Mouse (Mus musculus) MEL (cell line): ENCODE measurements around the gene Srcap. TPM values are rescaled to one million over a fixed set of nuclear protein-coding genes. Genes with fewer than 3 reads are reported as not detected.

Source experiments
- DNase-seq: peaks from one replicate; pipeline ENCODE4 v3.0.0; 2011; ENCODE audit warnings: low read depth, low spot score
- H3K27ac ChIP-seq: 2 replicates; pipeline ENCODE4 v1.5.1; 2012; ENCODE audit warnings: low read depth, mild to moderate bottlenecking, control low read depth, low read length, moderate library complexity; ENCODE audit not compliant: control insufficient read depth
- H3K27me3 ChIP-seq, 2 experiments: fragments of 150-350 bp in 1 of 2; sonication (generic) in 1 of 2; 2 replicates each; pipeline ENCODE4 v1.6.1; 2012; ENCODE audit warnings: low read length in 2 of 2, mild to moderate bottlenecking in 2 of 2, improper control_type of control experiment in 1 of 2, moderate library complexity in 1 of 2; ENCODE audit not compliant: insufficient read depth in 2 of 2, control insufficient read depth in 1 of 2
- H3K36me3 ChIP-seq, 2 experiments: 2 replicates each; pipeline ENCODE4 v1.6.1; 2012 to 2014; ENCODE audit warnings: low read length in 2 of 2, improper control_type of control experiment in 1 of 2, inconsistent platforms in 1 of 2, mild to moderate bottlenecking in 1 of 2; ENCODE audit not compliant: insufficient read depth in 2 of 2, control insufficient read depth in 1 of 2
- H3K4me1 ChIP-seq, 2 experiments: fragments of 150-350 bp in 1 of 2; sonication (generic) in 1 of 2; 2 replicates each; pipeline ENCODE4 v1.6.1; 2012; ENCODE audit warnings: low read length in 2 of 2, improper control_type of control experiment in 1 of 2, mild to moderate bottlenecking in 1 of 2; ENCODE audit not compliant: insufficient read depth in 2 of 2, control insufficient read depth in 1 of 2
- H3K4me3 ChIP-seq, 2 experiments: fragments of 150-350 bp in 1 of 2; sonication (generic) in 1 of 2; 2 replicates each; pipeline ENCODE4 v1.5.1; 2012; ENCODE audit warnings: low read depth in 2 of 2, low read length in 2 of 2, mild to moderate bottlenecking in 2 of 2, moderate library complexity in 2 of 2, control low read depth in 1 of 2, improper control_type of control experiment in 1 of 2; ENCODE audit not compliant: control insufficient read depth in 1 of 2, insufficient read depth in 1 of 2
- H3K79me2 ChIP-seq: 2 replicates; pipeline ENCODE4 v1.6.1; 2012; ENCODE audit warnings: mild to moderate bottlenecking, low read length, moderate library complexity; ENCODE audit not compliant: control insufficient read depth, poor library complexity, insufficient read depth
- H3K9ac ChIP-seq: 2 replicates; pipeline ENCODE4 v1.6.1; 2012; ENCODE audit warnings: low read depth, mild to moderate bottlenecking, control low read depth, low read length, moderate library complexity; ENCODE audit not compliant: control insufficient read depth, poor library complexity, severe bottlenecking
- H3K9me3 ChIP-seq: fragments of 150-350 bp; sonication (generic); replicated peaks from 2 replicates; pipeline ENCODE4 v1.6.1; 2012; ENCODE audit warnings: mild to moderate bottlenecking, low read length, improper control_type of control experiment, moderate library complexity; ENCODE audit not compliant: insufficient read depth
- BHLHE40 ChIP-seq: IDR thresholded peaks from 2 replicates; pipeline ENCODE4 v1.6.1; 2012; ENCODE audit warnings: low read depth, mild to moderate bottlenecking, inconsistent platforms, low read length, improper control_type of control experiment, borderline replicate concordance
- CHD1 ChIP-seq: IDR thresholded peaks from 2 replicates; pipeline ENCODE4 v1.6.1; 2012; ENCODE audit warnings: low read depth, mild to moderate bottlenecking, inconsistent platforms, low read length, improper control_type of control experiment
- CTCF ChIP-seq, 3 experiments: IDR thresholded peaks in 2 of 3; conservative IDR thresholded peaks in 1 of 3; 2 replicates each; pipeline ENCODE4 v1.5.1; 2011 to 2012; ENCODE audit warnings: low read length in 3 of 3, low read depth in 2 of 3, mild to moderate bottlenecking in 2 of 3, improper control_type of control experiment in 1 of 3, inconsistent platforms in 1 of 3, mixed read lengths in 1 of 3, moderate library complexity in 1 of 3; ENCODE audit not compliant: control insufficient read depth in 1 of 3, insufficient read depth in 1 of 3, poor library complexity in 1 of 3, severe bottlenecking in 1 of 3
- EP300 ChIP-seq, 2 experiments: IDR thresholded peaks; 2 replicates each; pipeline ENCODE4 v1.6.1; 2011; ENCODE audit warnings: improper control_type of control experiment in 2 of 2, low read length in 2 of 2, low read depth in 1 of 2, mild to moderate bottlenecking in 1 of 2
- GABPA ChIP-seq: IDR thresholded peaks from 2 replicates; pipeline ENCODE4 v1.6.1; 2012; ENCODE audit warnings: low read depth, mild to moderate bottlenecking, inconsistent platforms, low read length, improper control_type of control experiment, moderate library complexity
- HCFC1 ChIP-seq: IDR thresholded peaks from 2 replicates; pipeline ENCODE4 v1.6.1; 2012; ENCODE audit warnings: low read depth, mild to moderate bottlenecking, inconsistent platforms, low read length, improper control_type of control experiment, moderate library complexity
- MAFK ChIP-seq: IDR thresholded peaks from 2 replicates; pipeline ENCODE4 v1.6.1; 2011; ENCODE audit warnings: low read depth, mild to moderate bottlenecking, low read length, improper control_type of control experiment, borderline replicate concordance
- MAX ChIP-seq: IDR thresholded peaks from 2 replicates; pipeline ENCODE4 v1.6.1; 2011; ENCODE audit warnings: low read length, improper control_type of control experiment
- MAZ ChIP-seq: IDR thresholded peaks from 2 replicates; pipeline ENCODE4 v1.6.1; 2012; ENCODE audit warnings: low read depth, mild to moderate bottlenecking, inconsistent platforms, low read length, improper control_type of control experiment
- MXI1 ChIP-seq: IDR thresholded peaks from 2 replicates; pipeline ENCODE4 v1.6.1; 2011; ENCODE audit warnings: mild to moderate bottlenecking, low read depth, low read length, improper control_type of control experiment
- NELFE ChIP-seq: IDR thresholded peaks from 2 replicates; pipeline ENCODE4 v1.6.1; 2011; ENCODE audit warnings: low read depth, low read length, improper control_type of control experiment
- RAD21 ChIP-seq: IDR thresholded peaks from 2 replicates; pipeline ENCODE4 v1.6.1; 2011; ENCODE audit warnings: mild to moderate bottlenecking, low read depth, low read length, improper control_type of control experiment
- SIN3A ChIP-seq: IDR thresholded peaks from 2 replicates; pipeline ENCODE4 v1.6.1; 2012; ENCODE audit warnings: low read length, improper control_type of control experiment, inconsistent platforms
- USF1 ChIP-seq: IDR thresholded peaks from 2 replicates; pipeline ENCODE4 v1.6.1; 2014; ENCODE audit warnings: low read depth, mild to moderate bottlenecking, inconsistent platforms, low read length, improper control_type of control experiment, moderate library complexity
- ZC3H11A ChIP-seq: IDR thresholded peaks from 2 replicates; pipeline ENCODE4 v1.6.1; 2012; ENCODE audit warnings: low read depth, mild to moderate bottlenecking, inconsistent platforms, low read length, improper control_type of control experiment
- ZKSCAN1 ChIP-seq: IDR thresholded peaks from 2 replicates; pipeline ENCODE4 v1.6.1; 2012; ENCODE audit warnings: low read depth, mild to moderate bottlenecking, inconsistent platforms, low read length, improper control_type of control experiment, moderate library complexity
- ZMIZ1 ChIP-seq: IDR thresholded peaks from 2 replicates; pipeline ENCODE4 v1.6.1; 2012; ENCODE audit warnings: low read depth, mild to moderate bottlenecking, inconsistent platforms, low read length, improper control_type of control experiment, moderate library complexity
- polyA plus RNA-seq, 2 experiments: library from polyadenylated mRNA; stranded (reverse) in 1 of 2; unstranded in 1 of 2; fragments of >175 nt in 1 of 2; fragments of >200 nt in 1 of 2; gene quantifications; 2 replicates each; pipeline versions ENCODE4 v1.2.1 to v1.2.4; 2012; ENCODE audit warnings: low replicate concordance in 2 of 2, low read depth in 1 of 2; ENCODE audit not compliant: insufficient read length in 2 of 2, insufficient read depth in 1 of 2, missing spikeins in 1 of 2
- total RNA-seq: library from RNA; depleted of rRNA; stranded (reverse); fragments of 300-350 nt; gene quantifications from 2 replicates; pipeline ENCODE4 v1.2.3, GENCODE M21; 2012

Srcap gene
- total and polyA plus RNA-seq, 3 experiments, result 20.3 to 45.1 (median 34.3) TPM

DNA sequence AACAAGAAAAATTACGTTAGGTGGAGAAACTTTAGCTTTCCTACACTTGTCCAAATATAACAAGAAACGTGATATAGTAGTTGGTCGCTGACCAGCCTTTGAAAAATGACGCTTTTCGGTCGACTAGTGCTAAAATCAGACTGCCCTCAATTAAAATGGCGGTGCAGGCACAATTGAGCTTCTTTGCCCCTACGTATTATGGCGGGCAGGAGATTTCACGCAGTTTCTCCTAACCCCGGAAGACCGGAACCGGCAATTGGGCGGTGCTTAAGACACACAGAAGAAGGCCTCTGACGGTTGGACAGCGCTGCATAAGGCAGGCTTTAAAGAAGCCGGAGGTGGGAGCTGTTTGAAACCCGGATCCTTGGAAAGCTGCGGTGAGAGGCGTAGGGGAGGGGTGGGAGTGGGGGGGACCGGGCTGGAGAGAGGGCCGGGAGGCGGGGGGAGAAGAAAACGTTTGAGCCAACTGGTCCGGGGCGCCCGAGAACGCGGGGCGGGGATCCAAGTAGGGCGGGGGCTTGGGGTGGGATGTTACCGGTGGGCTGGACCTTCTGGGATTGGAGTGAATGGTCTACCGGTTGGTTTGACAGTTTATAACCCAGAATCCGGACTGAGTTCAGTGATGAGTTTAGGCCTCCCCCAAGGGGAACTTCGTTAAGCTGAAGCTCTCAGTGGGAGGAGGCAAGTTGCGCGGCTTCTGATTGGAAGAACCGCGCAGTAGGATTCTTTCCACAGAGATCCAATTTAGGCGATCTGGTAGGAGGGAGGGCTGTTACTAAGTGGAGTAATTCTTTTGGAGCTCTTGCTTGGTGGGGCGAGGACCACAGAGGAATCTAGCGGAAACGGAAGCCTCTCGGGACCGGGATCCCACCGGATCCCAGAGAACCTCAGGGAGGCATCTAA, 40.8 kb upstream of the Srcap start (continued):
- TF ChIP-seq MXI1, result peak; percentile 76
- no peak for TF ChIP-seq ZKSCAN1
- TF ChIP-seq RAD21, result no peak
- no peak for TF ChIP-seq MAFK

GRCm38 (mm10) chr7:127471646-127472010, 40.2 kb upstream of the Srcap start:
- Histone ChIP-seq H3K4me3 (peak overlapping the region; percentile 79 to 80), H3K27ac (peak overlapping the region; percentile 97), H3K27me3 (no peaks in the 10 kb centered on the region), H3K9ac (peak overlapping the region; percentile 86), H3K9me3 (no peaks in the 10 kb centered on the region), H3K36me3 (peaks cover 0 to 6% of the 10 kb centered on the region in 2 experiments; a peak in 3 of 4 replicates)
- TF ChIP-seq EP300 (IDR thresholded peaks at IDR 0.05; ENCODE audit: low read depth in 1 of 2, low read length in 2 of 2), result no peak
- peak; percentile 27; the same call in 1 of the 2 replicates for TF ChIP-seq GABPA
- TF ChIP-seq ZC3H11A, result no peak
- TF ChIP-seq CTCF (IDR thresholded peaks at IDR 0.05 in 2 of 3, conservative IDR thresholded peaks at IDR 0.05 in 1 of 3; ENCODE audit: control insufficient read depth in 1 of 3, insufficient read depth in 1 of 3, low read depth in 2 of 3, low read length in 3 of 3, poor library complexity in 1 of 3, severe bottlenecking in 1 of 3), result peak in 2 of 3 experiments; percentile 8 to 19; a peak in 2 of 6 replicates
- TF ChIP-seq, all 39 proteins: peak for 2
- Histone ChIP-seq H3K4me1 (peaks cover 0 to 5% of the 10 kb centered on the region in 2 experiments; a peak in 3 of 4 replicates), H3K79me2 (peaks cover 19% of the 10 kb centered on the region)
- DNase-seq, result no peak

GRCm38 (mm10) chr7:127472060-127472459, 39.7 kb upstream of the Srcap start:
- Histone ChIP-seq H3K79me2 (peaks cover 19% of the 10 kb centered on the region), H3K27me3 (no peaks in the 10 kb centered on the region), H3K9me3 (no peaks in the 10 kb centered on the region), H3K27ac (peak overlapping the region; percentile 97), H3K36me3 (peaks cover 0 to 11% of the 10 kb centered on the region in 2 experiments), H3K4me3 (peak overlapping the region; percentile 79 to 80), H3K9ac (peak overlapping the region; percentile 86), H3K4me1 (peaks cover 0 to 7% of the 10 kb centered on the region in 2 experiments; a peak in 3 of 4 replicates)
- DNase-seq, result peak; percentile 61
- TF ChIP-seq SIN3A (peak; percentile 55), MAX (0 out of 2 replicates have a peak, but pooled peaks have one; percentile 19), MXI1 (peak; percentile 27; the same call in 1 of the 2 replicates), HCFC1 (no peak), BHLHE40 (no peak), MAZ (0 out of 2 replicates have a peak, but pooled peaks have one; percentile 26), ZMIZ1 (no peak), CHD1 (no peak), USF1 (no peak), NELFE (0 out of 2 replicates have a peak, but pooled peaks have one; percentile 20)
